Mouse (Mus musculus) liver, adult 2 months (tissue): ENCODE data around the gene Klf4. TPM values are rescaled to one million over a fixed set of nuclear protein-coding genes. Genes with fewer than 3 reads are reported as not detected.

ENCODE experiments used
- DNase-seq: peaks from one replicate; pipeline ENCODE4 v3.0.0-alpha.2; 2011; ENCODE audit warnings: low read depth, low spot score; ENCODE audit errors: extremely low read depth
- H3K27ac ChIP-seq: fragments of 200-500 bp; replicated peaks from 2 replicates; pipeline ENCODE4 v1.5.1; 2012; ENCODE audit warnings: low read depth, mild to moderate bottlenecking, control low read depth, inconsistent platforms, low read length; ENCODE audit not compliant: insufficient read depth
- H3K27me3 ChIP-seq: fragments of 200-500 bp; 2 replicates; pipeline ENCODE4 v1.6.1; 2012; ENCODE audit warnings: mild to moderate bottlenecking, moderate library complexity, low read length, inconsistent platforms; ENCODE audit not compliant: control insufficient read depth, insufficient read depth
- H3K36me3 ChIP-seq: fragments of 200-500 bp; 2 replicates; pipeline ENCODE4 v1.6.1; 2012; ENCODE audit warnings: low read length, inconsistent platforms; ENCODE audit not compliant: control insufficient read depth, insufficient read depth
- H3K4me1 ChIP-seq: fragments of 200-500 bp; 2 replicates; pipeline ENCODE4 v1.6.1; 2011; ENCODE audit warnings: low read length; ENCODE audit not compliant: control insufficient read depth, insufficient read depth
- H3K4me3 ChIP-seq: fragments of 200-500 bp; 2 replicates; pipeline ENCODE4 v1.5.1; 2011; ENCODE audit warnings: low read depth, mild to moderate bottlenecking, control low read depth, low read length, moderate library complexity; ENCODE audit not compliant: insufficient read depth
- H3K79me2 ChIP-seq: fragments of 200-500 bp; 2 replicates; pipeline ENCODE4 v1.6.1; 2012; ENCODE audit warnings: inconsistent platforms, mild to moderate bottlenecking, low read length, moderate library complexity; ENCODE audit not compliant: control insufficient read depth, insufficient read depth
- H3K9ac ChIP-seq: fragments of 200-500 bp; 2 replicates; pipeline ENCODE4 v1.6.1; 2012; ENCODE audit warnings: low read depth, mild to moderate bottlenecking, control low read depth, inconsistent platforms, low read length
- CTCF ChIP-seq: fragments of 200-500 bp; IDR thresholded peaks from 2 replicates; pipeline ENCODE4 v1.5.1; 2011; ENCODE audit warnings: low read depth, low read length, control low read depth
- POLR2A ChIP-seq: fragments of 200-500 bp; IDR thresholded peaks from 2 replicates; pipeline ENCODE4 v1.6.1; 2011; ENCODE audit warnings: low read length, control low read depth; ENCODE audit not compliant: insufficient read depth; ENCODE audit errors: extremely low read depth
- WGBS: fragments of 180-500 bp; shearing (Covaris S2); methylation state at CpG from one replicate; pipeline ENCODE4 v1.1.7; 2018; 5-methylcytosine and 5-hydroxymethylcytosine counted together
- polyA plus RNA-seq: library from polyadenylated mRNA; depleted of rRNA; stranded (reverse); fragments of >200 nt; gene quantifications from 2 replicates; pipeline ENCODE4 v1.2.3, GENCODE M21; 2012
- total RNA-seq: library from RNA; depleted of rRNA; stranded (reverse); fragments of >200 nt; gene quantifications from 2 replicates; pipeline ENCODE4 v1.2.3, GENCODE M21; 2014

Gene Klf4
- total and polyA plus RNA-seq, 2 experiments: 0.46 to 0.57 TPM

GRCm38 (mm10) chr4:55498621-55499020 lies 33.6 kb downstream of the Klf4 start:
- H3K4me3 ChIP-seq: no peak overlapping the region
- TF ChIP-seq POLR2A: no peak
- 0 out of 2 replicates have a peak, but pooled peaks cover 2% of the 10 kb centered on the region for H3K27me3 ChIP-seq
- no peak for DNase-seq
- no peaks in the 10 kb centered on the region for H3K4me1 ChIP-seq
- WGBS: 26% methylated on average over 1 of the region's 1 CpGs
- H3K79me2 ChIP-seq: no peaks in the 10 kb centered on the region
- H3K36me3 ChIP-seq: no peaks in the 10 kb centered on the region
- no peak overlapping the region for H3K9ac ChIP-seq
- H3K27ac ChIP-seq: no peak overlapping the region

GRCm38 (mm10) chr4:55496416-55496815 lies 35.9 kb downstream of the Klf4 start:
- 83% methylated on average over 7 of the region's 7 CpGs for WGBS
- no peak for TF ChIP-seq POLR2A
- no peak for TF ChIP-seq CTCF
- no peak overlapping the region for H3K9ac ChIP-seq
- H3K27ac ChIP-seq: no peak overlapping the region
- no peaks in the 10 kb centered on the region for H3K4me1 ChIP-seq
- no peak for DNase-seq
- no peaks in the 10 kb centered on the region for H3K36me3 ChIP-seq
- no peaks in the 10 kb centered on the region for H3K79me2 ChIP-seq
- H3K27me3 ChIP-seq: no peaks in the 10 kb centered on the region
- H3K4me3 ChIP-seq: no peak overlapping the region

GRCm38 (mm10) chr4:55493261-55493660 lies 39.0 kb downstream of the Klf4 start:
- no peak overlapping the region for H3K9ac ChIP-seq
- TF ChIP-seq POLR2A (no peak), CTCF (no peak)
- H3K36me3 ChIP-seq: no peaks in the 10 kb centered on the region
- peaks cover 4% of the 10 kb centered on the region; the same call in 1 of the 2 replicates for H3K4me1 ChIP-seq
- no peaks in the 10 kb centered on the region for H3K27me3 ChIP-seq
- no peak for DNase-seq
- no peak overlapping the region for H3K4me3 ChIP-seq
- 58% methylated on average over 3 of the region's 3 CpGs for WGBS
- no peaks in the 10 kb centered on the region for H3K79me2 ChIP-seq
- no peak overlapping the region for H3K27ac ChIP-seq

- WGBS: 77% methylated on average over 3 of the region's 3 CpGs
- Histone ChIP-seq H3K4me3 (no peak overlapping the region), H3K27ac (no peak overlapping the region), H3K36me3 (no peaks in the 10 kb centered on the region), H3K27me3 (no peaks in the 10 kb centered on the region), H3K4me1 (peaks cover 4% of the 10 kb centered on the region; the same call in 1 of the 2 replicates), H3K9ac (no peak overlapping the region), H3K79me2 (no peaks in the 10 kb centered on the region)
- DNase-seq: peak; percentile 21
- TF ChIP-seq CTCF (no peak), POLR2A (no peak)
Observed at GRCm38 (mm10) chr4:55489328-55489727, 42.9 kb downstream of the Klf4 start.

- Histone ChIP-seq H3K79me2 (no peaks in the 10 kb centered on the region), H3K4me3 (no peak overlapping the region), H3K27me3 (no peaks in the 10 kb centered on the region), H3K9ac (no peak overlapping the region), H3K27ac (no peak overlapping the region), H3K4me1 (peaks cover 4% of the 10 kb centered on the region; the same call in 1 of the 2 replicates), H3K36me3 (no peaks in the 10 kb centered on the region)
- no peak for TF ChIP-seq CTCF
- no peak for TF ChIP-seq POLR2A
- no peak for DNase-seq
- 66% methylated on average over 6 of the region's 6 CpGs for WGBS
Observed at GRCm38 (mm10) chr4:55488604-55489003, 43.7 kb downstream of the Klf4 start.

GRCm38 (mm10) chr4:55480322-55480767 lies 51.9 kb downstream of the Klf4 start:
- H3K36me3 ChIP-seq: no peaks in the 10 kb centered on the region
- no peak overlapping the region for H3K9ac ChIP-seq
- TF ChIP-seq CTCF (peak; percentile 87), POLR2A (no peak)
- H3K27me3 ChIP-seq: no peaks in the 10 kb centered on the region
- no peaks in the 10 kb centered on the region for H3K4me1 ChIP-seq
- WGBS: 21% methylated on average over 25 of the region's 25 CpGs
- no peak overlapping the region for H3K4me3 ChIP-seq
- H3K27ac ChIP-seq: no peak overlapping the region
- DNase-seq: no peak
- no peaks in the 10 kb centered on the region for H3K79me2 ChIP-seq
